Mouse (Mus musculus) hindbrain, postnatal 0 days (tissue): Measurements from ENCODE around the gene 4931428F04Rik. TPM values are rescaled to one million over a fixed set of nuclear protein-coding genes. Genes with fewer than 3 reads are reported as not detected.
"Not testable (repeated sequence)": the region's sequence is repeated elsewhere in the genome, so short reads cannot be mapped to it uniquely, and the experiment has no call there.

Experiments
- ATAC-seq: fragments of 200-750 bp; cut with Nextera tagmentation; 2 replicates; pipeline ENCODE4 v1.8.0; 2017; ENCODE audit warnings: mild to moderate bottlenecking, moderate TSS enrichment, moderate library complexity
- DNase-seq: peaks from one replicate; pipeline ENCODE4 v3.0.0-alpha.2; 2015; ENCODE audit warnings: low spot score
- H3K27ac ChIP-seq: fragments of 300-500 bp; sonication (generic); 2 replicates; pipeline ENCODE4 v1.5.1; 2014; ENCODE audit warnings: mild to moderate bottlenecking
- H3K27me3 ChIP-seq: fragments of 300-500 bp; sonication (generic); 2 replicates; pipeline ENCODE4 v1.6.1; 2014; ENCODE audit warnings: low read length, mixed read lengths; ENCODE audit not compliant: insufficient read depth
- H3K36me3 ChIP-seq: fragments of 300-500 bp; sonication (generic); 2 replicates; pipeline ENCODE4 v1.6.1; 2014; ENCODE audit warnings: low read length, mixed read lengths; ENCODE audit not compliant: insufficient read depth
- H3K4me1 ChIP-seq: fragments of 300-500 bp; sonication (generic); 2 replicates; pipeline ENCODE4 v1.6.1; 2014; ENCODE audit warnings: antibody characterized with exemption, low read length, mixed read lengths; ENCODE audit not compliant: insufficient read depth
- H3K4me2 ChIP-seq: fragments of 300-500 bp; sonication (generic); 2 replicates; pipeline ENCODE4 v1.6.1; 2014; ENCODE audit warnings: low read depth, mild to moderate bottlenecking, low read length, moderate library complexity, mixed read lengths
- H3K4me3 ChIP-seq: fragments of 300-500 bp; sonication (generic); 2 replicates; pipeline ENCODE4 v1.5.1; 2014; ENCODE audit warnings: low read length
- H3K9ac ChIP-seq: fragments of 300-500 bp; sonication (generic); replicated peaks from 2 replicates; pipeline ENCODE4 v1.6.1; 2014; ENCODE audit warnings: mild to moderate bottlenecking, low read length, moderate library complexity, mixed read lengths
- H3K9me3 ChIP-seq: fragments of 300-500 bp; sonication (generic); 2 replicates; pipeline ENCODE4 v1.6.1; 2016; ENCODE audit warnings: low read length, mixed read lengths
- CTCF ChIP-seq: IDR thresholded peaks from 2 replicates; pipeline ENCODE4 v1.5.1; 2016; ENCODE audit warnings: antibody characterized with exemption, control low read depth, low read depth
- WGBS: fragments of 180-500 bp; shearing (Covaris S2); extraction: QIAGEN DNeasy Blood & Tissue Kit; methylation state at CpG from one replicate; pipeline ENCODE4 v1.1.7; 2014; 5-methylcytosine and 5-hydroxymethylcytosine counted together
- polyA plus RNA-seq: library from polyadenylated mRNA; unstranded; fragments of >200 nt; fragmentation: Nextera tagmentation; extraction: Ambion mirVana; gene quantifications from 2 replicates; pipeline ENCODE4 v1.2.1, GENCODE M21; 2015
- total RNA-seq: library from RNA; depleted of rRNA; stranded (reverse); fragments of >200 nt; gene quantifications from 2 replicates; pipeline ENCODE4 v1.2.3, GENCODE M21; 2014

4931428F04Rik gene
- total and polyA plus RNA-seq, 2 experiments from 2014 or later = 52.3 to 82.8 TPM

- Histone ChIP-seq H3K27ac (no peak overlapping the region), H3K9ac (no peak overlapping the region), H3K9me3 (no peaks in the 10 kb centered on the region), H3K27me3 (no peaks in the 10 kb centered on the region), H3K4me2 (no peak overlapping the region), H3K4me3 (no peak overlapping the region), H3K36me3 (peaks cover under 1% of the 10 kb centered on the region), H3K4me1 (peaks cover 19% of the 10 kb centered on the region)
- no peak for TF ChIP-seq CTCF
- 70% methylated on average over 9 of the region's 9 CpGs for WGBS
- DNase-seq (no peak), ATAC-seq (no peak)
These were observed 5.1 kb upstream of the 4931428F04Rik start for GRCm38 (mm10) chr8:105294776-105295175.

GRCm38 (mm10) chr8:105293405-105293804, 3.7 kb upstream of the 4931428F04Rik start:
- 54% methylated on average over 19 of the region's 19 CpGs for WGBS
- H3K36me3 ChIP-seq = no peaks in the 10 kb centered on the region
- H3K9ac ChIP-seq = no peak overlapping the region
- peaks cover 15% of the 10 kb centered on the region for H3K4me1 ChIP-seq
- no peaks in the 10 kb centered on the region for H3K9me3 ChIP-seq
- H3K27ac ChIP-seq = no peak overlapping the region
- TF ChIP-seq CTCF = no peak
- H3K27me3 ChIP-seq = no peaks in the 10 kb centered on the region
- no peak overlapping the region for H3K4me3 ChIP-seq
- no peak for DNase-seq
- no peak overlapping the region for H3K4me2 ChIP-seq
- no peak for ATAC-seq

GRCm38 (mm10) chr8:105292471-105292870, 2.8 kb upstream of the 4931428F04Rik start:
- no peaks in the 10 kb centered on the region for H3K36me3 ChIP-seq
- H3K9ac ChIP-seq = no peak overlapping the region
- DNase-seq (no peak), ATAC-seq (no peak)
- no peak for TF ChIP-seq CTCF
- H3K9me3 ChIP-seq = no peaks in the 10 kb centered on the region
- WGBS = 85% methylated on average over 7 of the region's 7 CpGs
- H3K4me1 ChIP-seq = peaks cover 13% of the 10 kb centered on the region
- H3K27ac ChIP-seq = no peak overlapping the region
- no peak overlapping the region for H3K4me2 ChIP-seq
- no peak overlapping the region for H3K4me3 ChIP-seq
- no peaks in the 10 kb centered on the region for H3K27me3 ChIP-seq

- ATAC-seq, H3K9me3 ChIP-seq, H3K36me3 ChIP-seq, H3K4me2 ChIP-seq, H3K27ac ChIP-seq, H3K9ac ChIP-seq, DNase-seq, H3K4me3 ChIP-seq, H3K4me1 ChIP-seq, H3K27me3 ChIP-seq: not testable (repeated sequence)
- WGBS = 70% methylated on average over 3 of the region's 3 CpGs
- peak; percentile 24; the same call in 1 of the 2 replicates for TF ChIP-seq CTCF
These were observed 2.1 kb upstream of the 4931428F04Rik start for GRCm38 (mm10) chr8:105291802-105292201.

- not testable (repeated sequence) for H3K4me2 ChIP-seq, H3K4me3 ChIP-seq, H3K27me3 ChIP-seq, H3K9me3 ChIP-seq, H3K27ac ChIP-seq, H3K36me3 ChIP-seq, H3K9ac ChIP-seq, DNase-seq, ATAC-seq
- H3K4me1 ChIP-seq = peaks cover 11% of the 10 kb centered on the region; the same call in 1 of the 2 replicates
- 85% methylated on average over 8 of the region's 8 CpGs for WGBS
These were observed 1.7 kb upstream of the 4931428F04Rik start for GRCm38 (mm10) chr8:105291364-105291763.

- ATAC-seq = no peak
- H3K27me3 ChIP-seq = no peaks in the 10 kb centered on the region
These were observed 1.1 kb upstream of the 4931428F04Rik start for GRCm38 (mm10) chr8:105290554-105291314.

More at GRCm38 (mm10) chr8:105290554-105291314, 1.1 kb upstream of the 4931428F04Rik start:
- H3K36me3 ChIP-seq = no peaks in the 10 kb centered on the region
- peak overlapping the region; percentile 54 for H3K4me3 ChIP-seq
- H3K27ac ChIP-seq = no peak overlapping the region
- WGBS = 4% methylated on average over 31 of the region's 31 CpGs
- DNase-seq = peak; percentile 90
- no peaks in the 10 kb centered on the region for H3K9me3 ChIP-seq
- TF ChIP-seq CTCF = peak; percentile 92
- H3K4me2 ChIP-seq = peak overlapping the region; percentile 72
- no peak overlapping the region for H3K9ac ChIP-seq
- peaks cover 14% of the 10 kb centered on the region; the same call in 1 of the 2 replicates for H3K4me1 ChIP-seq
